Mouse (Mus musculus): Measurements from ENCODE around the gene Nono. TPM values are rescaled to one million over a fixed set of nuclear protein-coding genes. Genes with fewer than 3 reads are reported as not detected.

The Nono gene
- 1.7 and 2.5 TPM in 2 replicates for polyA plus RNA-seq (2012)

- H3K36me3 ChIP-seq (ENCODE audit: control insufficient read depth), result peaks cover 28% of the 10 kb centered on the region
- TF ChIP-seq GATA1 (IDR thresholded peaks at IDR 0.05; ENCODE audit: low read length), result peak; percentile 47
- no peak for TF ChIP-seq TAL1 (IDR thresholded peaks at IDR 0.05; ENCODE audit: low read length)
- no peaks in the 10 kb centered on the region; the same call in 1 of the 2 replicates for H3K27me3 ChIP-seq (ENCODE audit: control insufficient read depth)
- peak within 1 kb of the TSS; percentile 84 for H3K4me3 ChIP-seq (replicated peaks)
- peaks cover 4% of the 10 kb centered on the region; the same call in 1 of the 2 replicates for H3K9me3 ChIP-seq (ENCODE audit: control insufficient read depth, low read length)
- peaks cover 20% of the 10 kb centered on the region for H3K4me1 ChIP-seq (ENCODE audit: control insufficient read depth)
Measured at GRCm38 (mm10) chrX:101429142-101429949, at the start of gene Nono. Gene Nono (plus strand): TSS chrX:101429318.

- H3K36me3 ChIP-seq (ENCODE audit: control insufficient read depth), result no peaks in the 10 kb centered on the region; the same call in 1 of the 2 replicates
- H3K9me3 ChIP-seq (ENCODE audit: control insufficient read depth, low read length), result peaks cover 3% of the 10 kb centered on the region
- H3K4me3 ChIP-seq (replicated peaks), result no peak overlapping the region
- H3K4me1 ChIP-seq (ENCODE audit: control insufficient read depth), result no peaks in the 10 kb centered on the region
- peaks cover 34% of the 10 kb centered on the region for H3K27me3 ChIP-seq (ENCODE audit: control insufficient read depth)
- TF ChIP-seq TAL1 (IDR thresholded peaks at IDR 0.05; ENCODE audit: low read length) (no peak), GATA1 (IDR thresholded peaks at IDR 0.05; ENCODE audit: low read length) (no peak)
Measured at GRCm38 (mm10) chrX:101379744-101380143, 49.4 kb upstream of the Nono start.

GRCm38 (mm10) chrX:101383455-101383854 is 45.7 kb upstream of the Nono start:
- TF ChIP-seq GATA1 (IDR thresholded peaks at IDR 0.05; ENCODE audit: low read length), result no peak
- no peak for TF ChIP-seq TAL1 (IDR thresholded peaks at IDR 0.05; ENCODE audit: low read length)
- H3K36me3 ChIP-seq (ENCODE audit: control insufficient read depth), result no peaks in the 10 kb centered on the region; the same call in 1 of the 2 replicates
- H3K27me3 ChIP-seq (ENCODE audit: control insufficient read depth), result peaks cover 53% of the 10 kb centered on the region
- H3K4me1 ChIP-seq (ENCODE audit: control insufficient read depth), result no peaks in the 10 kb centered on the region
- H3K4me3 ChIP-seq (replicated peaks), result no peak overlapping the region
- peaks cover 3% of the 10 kb centered on the region for H3K9me3 ChIP-seq (ENCODE audit: control insufficient read depth, low read length)

GRCm38 (mm10) chrX:101384439-101385137 is 44.5 kb upstream of the Nono start:
- H3K4me3 ChIP-seq (replicated peaks), result no peak overlapping the region
- H3K36me3 ChIP-seq (ENCODE audit: control insufficient read depth), result no peaks in the 10 kb centered on the region; the same call in 1 of the 2 replicates
- TF ChIP-seq GATA1 (IDR thresholded peaks at IDR 0.05; ENCODE audit: low read length), result no peak
- TF ChIP-seq TAL1 (IDR thresholded peaks at IDR 0.05; ENCODE audit: low read length), result no peak
- H3K4me1 ChIP-seq (ENCODE audit: control insufficient read depth), result no peaks in the 10 kb centered on the region
- H3K9me3 ChIP-seq (ENCODE audit: control insufficient read depth, low read length), result peaks cover 3% of the 10 kb centered on the region
- H3K27me3 ChIP-seq (ENCODE audit: control insufficient read depth), result peaks cover 55% of the 10 kb centered on the region

GRCm38 (mm10) chrX:101386222-101386621 is 42.9 kb upstream of the Nono start:
- no peak overlapping the region for H3K4me3 ChIP-seq (replicated peaks)
- no peaks in the 10 kb centered on the region; the same call in 1 of the 2 replicates for H3K36me3 ChIP-seq (ENCODE audit: control insufficient read depth)
- peaks cover 3% of the 10 kb centered on the region for H3K9me3 ChIP-seq (ENCODE audit: control insufficient read depth, low read length)
- TF ChIP-seq TAL1 (IDR thresholded peaks at IDR 0.05; ENCODE audit: low read length) (no peak), GATA1 (IDR thresholded peaks at IDR 0.05; ENCODE audit: low read length) (no peak)
- no peaks in the 10 kb centered on the region for H3K4me1 ChIP-seq (ENCODE audit: control insufficient read depth)
- H3K27me3 ChIP-seq (ENCODE audit: control insufficient read depth), result peaks cover 55% of the 10 kb centered on the region

- no peaks in the 10 kb centered on the region for H3K4me1 ChIP-seq (ENCODE audit: control insufficient read depth)
- TF ChIP-seq GATA1 (IDR thresholded peaks at IDR 0.05; ENCODE audit: low read length) (no peak), TAL1 (IDR thresholded peaks at IDR 0.05; ENCODE audit: low read length) (no peak)
- H3K27me3 ChIP-seq (ENCODE audit: control insufficient read depth), result peaks cover 32% of the 10 kb centered on the region
- peaks cover under 1% of the 10 kb centered on the region for H3K9me3 ChIP-seq (ENCODE audit: control insufficient read depth, low read length)
- no peak overlapping the region for H3K4me3 ChIP-seq (replicated peaks)
- no peaks in the 10 kb centered on the region; the same call in 1 of the 2 replicates for H3K36me3 ChIP-seq (ENCODE audit: control insufficient read depth)
Measured at GRCm38 (mm10) chrX:101388866-101389537, 40.1 kb upstream of the Nono start.

GRCm38 (mm10) chrX:101394341-101394740 is 34.8 kb upstream of the Nono start:
- TF ChIP-seq GATA1 (IDR thresholded peaks at IDR 0.05; ENCODE audit: low read length) (no peak), TAL1 (IDR thresholded peaks at IDR 0.05; ENCODE audit: low read length) (no peak)
- H3K27me3 ChIP-seq (ENCODE audit: control insufficient read depth), result peaks cover 22% of the 10 kb centered on the region
- no peak overlapping the region for H3K4me3 ChIP-seq (replicated peaks)
- no peaks in the 10 kb centered on the region for H3K9me3 ChIP-seq (ENCODE audit: control insufficient read depth, low read length)
- no peaks in the 10 kb centered on the region for H3K4me1 ChIP-seq (ENCODE audit: control insufficient read depth)
- H3K36me3 ChIP-seq (ENCODE audit: control insufficient read depth), result no peaks in the 10 kb centered on the region

GRCm38 (mm10) chrX:101396459-101396858 is 32.7 kb upstream of the Nono start:
- TF ChIP-seq GATA1 (IDR thresholded peaks at IDR 0.05; ENCODE audit: low read length), result no peak
- TF ChIP-seq TAL1 (IDR thresholded peaks at IDR 0.05; ENCODE audit: low read length), result no peak
- H3K36me3 ChIP-seq (ENCODE audit: control insufficient read depth), result no peaks in the 10 kb centered on the region
- peaks cover 22% of the 10 kb centered on the region for H3K27me3 ChIP-seq (ENCODE audit: control insufficient read depth)
- no peak overlapping the region for H3K4me3 ChIP-seq (replicated peaks)
- H3K9me3 ChIP-seq (ENCODE audit: control insufficient read depth, low read length), result no peaks in the 10 kb centered on the region
- no peaks in the 10 kb centered on the region for H3K4me1 ChIP-seq (ENCODE audit: control insufficient read depth)
